Mouse (Mus musculus) spleen, adult 18-20 months (tissue): ENCODE data around the gene Fam155a.
"Not testable (repeated sequence)": the region's sequence is repeated elsewhere in the genome, so short reads cannot be mapped to it uniquely, and the experiment has no call there.

Experiments
- DNase-seq, 2 experiments: peaks; one replicate each; pipeline ENCODE4 v3.0.0; 2022; ENCODE audit warnings: mixed read lengths in 2 of 2

The Fam155a gene

GRCm38 (mm10) chr8:9394670-9395069 is 376.3 kb downstream of the Fam155a start:
- DNase-seq = no peak

GRCm38 (mm10) chr8:9393246-9393645 is 377.7 kb downstream of the Fam155a start:
- no peak for DNase-seq

GRCm38 (mm10) chr8:9390229-9390628 is 380.7 kb downstream of the Fam155a start:
- DNase-seq = not testable (repeated sequence)

GRCm38 (mm10) chr8:9369201-9369600 is 401.8 kb downstream of the Fam155a start:
- DNase-seq = no peak

GRCm38 (mm10) chr8:9367721-9368120 is 403.2 kb downstream of the Fam155a start:
- DNase-seq = no peak

- DNase-seq = no peak
Measured at GRCm38 (mm10) chr8:9365381-9365780, 405.6 kb downstream of the Fam155a start.

- DNase-seq = peak in 1 of 2 experiments; percentile 10
Measured at GRCm38 (mm10) chr8:9348523-9349135, 422.3 kb downstream of the Fam155a start.

GRCm38 (mm10) chr8:9347163-9347562 is 423.8 kb downstream of the Fam155a start:
- DNase-seq = no peak

GRCm38 (mm10) chr8:9344136-9344535 is 426.8 kb downstream of the Fam155a start:
- DNase-seq = no peak

GRCm38 (mm10) chr8:9342998-9343397 is 428.0 kb downstream of the Fam155a start:
- DNase-seq = no peak

- DNase-seq = no peak
Measured at GRCm38 (mm10) chr8:9342593-9342992, 428.4 kb downstream of the Fam155a start.

- DNase-seq = no peak
Measured at GRCm38 (mm10) chr8:9337905-9338304, 433.1 kb downstream of the Fam155a start.

- no peak for DNase-seq
Measured at GRCm38 (mm10) chr8:9335933-9336303, 435.0 kb downstream of the Fam155a start.

- no peak for DNase-seq
Measured at GRCm38 (mm10) chr8:9335285-9335932, 435.6 kb downstream of the Fam155a start.

GRCm38 (mm10) chr8:9332766-9333165 is 438.2 kb downstream of the Fam155a start:
- DNase-seq = no peak

- no peak for DNase-seq
Measured at GRCm38 (mm10) chr8:9309456-9309855, 461.5 kb downstream of the Fam155a start.

GRCm38 (mm10) chr8:9303526-9304135 is 467.3 kb downstream of the Fam155a start:
- DNase-seq = no peak

GRCm38 (mm10) chr8:9295046-9295445 is 475.9 kb downstream of the Fam155a start:
- no peak for DNase-seq

- no peak for DNase-seq
Measured at GRCm38 (mm10) chr8:9292532-9292931, 478.4 kb downstream of the Fam155a start.

GRCm38 (mm10) chr8:9288015-9288729 is 482.8 kb downstream of the Fam155a start:
- DNase-seq = no peak

- DNase-seq = no peak
Measured at GRCm38 (mm10) chr8:9274117-9274516, 496.8 kb downstream of the Fam155a start.

GRCm38 (mm10) chr8:9264378-9264777 is 506.6 kb downstream of the Fam155a start:
- no peak for DNase-seq

GRCm38 (mm10) chr8:9261527-9261926 is 509.4 kb downstream of the Fam155a start:
- no peak for DNase-seq

GRCm38 (mm10) chr8:9255316-9255715 is 515.6 kb downstream of the Fam155a start:
- DNase-seq = no peak
